Mouse (Mus musculus) leukemia stem cell, adult 10-12 weeks (primary cell): ENCODE results near the gene Cdk18. TPM values are rescaled to one million over a fixed set of nuclear protein-coding genes. Genes with fewer than 3 reads are reported as not detected.

ENCODE experiments used
- polyA plus RNA-seq: library from polyadenylated mRNA; stranded (reverse); fragments of >175 nt; gene quantifications from 2 replicates; pipeline ENCODE4 v1.2.3, GENCODE M21; 2012; ENCODE audit warnings: low replicate concordance

Gene Cdk18
- polyA plus RNA-seq, result 1.9 and 2.5 TPM in 2 replicates

GRCm38 (mm10) chr1:132139416-132139864, at the start of gene Cdk18:
Gene Cdk18, minus strand, starts transcription at chr1:132139684.

DNA sequence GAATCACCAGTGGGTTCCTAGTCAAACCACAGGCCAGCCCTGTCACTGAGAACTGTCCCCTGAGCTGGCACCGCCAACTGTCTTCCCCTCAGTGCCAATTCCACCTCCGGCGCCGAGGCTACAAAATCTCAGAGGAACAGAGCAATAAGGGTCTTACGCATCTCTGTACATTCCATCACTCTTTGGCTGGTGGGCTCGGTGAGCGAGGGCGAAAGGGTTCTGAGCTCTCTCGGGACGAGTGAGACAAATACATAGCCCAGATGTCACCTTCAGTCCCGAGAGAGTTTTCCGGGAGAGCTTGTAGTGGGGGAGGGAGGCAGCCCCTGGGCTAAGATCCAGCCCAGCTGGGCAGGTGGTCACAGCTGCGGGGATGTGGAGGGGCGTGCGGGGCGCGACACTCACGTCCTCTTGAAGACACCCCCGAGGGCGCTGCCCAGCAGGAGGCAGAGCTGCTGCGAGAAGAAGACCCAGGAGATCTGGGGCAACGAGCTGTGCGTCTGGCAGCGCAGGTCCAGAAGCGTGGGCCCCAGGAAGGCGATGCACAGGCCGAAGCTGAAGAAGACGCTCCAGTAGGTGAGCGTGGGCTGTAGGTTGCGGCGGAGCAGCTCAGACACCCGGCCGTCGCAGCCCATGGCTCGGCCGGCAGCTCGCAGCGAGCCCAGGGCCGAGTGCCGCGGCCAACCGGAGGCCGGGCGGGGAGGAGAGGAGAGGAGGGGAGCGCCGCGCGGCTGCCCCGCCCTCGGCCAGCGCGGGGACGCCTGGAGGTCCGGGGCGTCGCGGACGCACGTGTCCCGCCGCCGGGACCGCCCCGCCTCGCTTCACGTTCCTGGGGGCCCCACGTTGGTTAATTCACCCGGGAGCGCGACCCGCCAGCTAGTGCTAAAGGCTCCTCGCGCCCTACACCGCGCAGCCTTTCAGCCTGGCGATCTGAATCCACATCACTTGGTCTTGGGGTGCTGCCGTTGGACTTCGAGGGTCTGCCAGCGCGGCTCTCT, 71.9 kb downstream of the Cdk18 start, which contains the start of gene Mfsd4a:
TSS of gene Mfsd4a (minus strand) at position 802 of the 995 bp plus-strand sequence.

Other genes with a start within 250 kb of the Cdk18 start
- 8.3 and 8.5 TPM in 2 replicates for gene Nucks1, start 229.2 kb downstream of the Cdk18 start, polyA plus RNA-seq
- 2.2 and 7.9 TPM in 2 replicates for gene Slc45a3, start 176.7 kb downstream of the Cdk18 start, polyA plus RNA-seq
- gene Elk4, start 132.1 kb downstream of the Cdk18 start, polyA plus RNA-seq, result 4.5 and 10.2 TPM in 2 replicates
- 0.07 and 0.21 TPM in 2 replicates for gene Mfsd4a, start 71.6 kb downstream of the Cdk18 start, polyA plus RNA-seq
- gene Lemd1, start 51.7 kb upstream of the Cdk18 start, polyA plus RNA-seq, result 0.24 TPM in 1 of 2 replicates, not detected in the other
- not detected in 2 replicates for gene AC124108.1, start 51.8 kb upstream of the Cdk18 start, polyA plus RNA-seq
- gene Gm10188, start 90.1 kb upstream of the Cdk18 start, polyA plus RNA-seq, result not detected in 2 replicates
- 0.03 TPM in 1 of 2 replicates, not detected in the other for gene Klhdc8a, start 158.9 kb upstream of the Cdk18 start, polyA plus RNA-seq
- gene Nuak2, start 176.4 kb upstream of the Cdk18 start, polyA plus RNA-seq, result 4.7 and 6.2 TPM in 2 replicates